Mouse (Mus musculus) liver, embryonic 14.5 days (tissue): ENCODE results near the gene Klf16. TPM values are rescaled to one million over a fixed set of nuclear protein-coding genes. Genes with fewer than 3 reads are reported as not detected.

Experiments used
- ATAC-seq: fragments of 200-750 bp; cut with Nextera tagmentation; 2 replicates; pipeline ENCODE4 v1.8.0; 2017; ENCODE audit warnings: moderate number of reproducible peaks, mild to moderate bottlenecking, moderate library complexity; ENCODE audit not compliant: insufficient read depth
- DNase-seq, 3 experiments: peaks; one replicate each; pipeline ENCODE4 v3.0.0-alpha.2; 2012 to 2013; ENCODE audit warnings: low read depth in 3 of 3, low spot score in 3 of 3
- H3K27ac ChIP-seq: fragments of 300-500 bp; sonication (generic); 2 replicates; pipeline ENCODE4 v1.5.1; 2014; ENCODE audit warnings: moderate library complexity, mild to moderate bottlenecking, control low read depth, inconsistent platforms
- H3K27me3 ChIP-seq: fragments of 300-500 bp; sonication (generic); 2 replicates; pipeline ENCODE4 v1.6.1; 2014; ENCODE audit warnings: mild to moderate bottlenecking, low read length, moderate library complexity; ENCODE audit not compliant: control insufficient read depth, insufficient read depth
- H3K36me3 ChIP-seq: fragments of 300-500 bp; sonication (generic); replicated peaks from 2 replicates; pipeline ENCODE4 v1.6.1; 2014; ENCODE audit warnings: low read depth; ENCODE audit not compliant: control insufficient read depth, insufficient read depth
- H3K4me1 ChIP-seq, 2 experiments: fragments of 200-500 bp in 1 of 2; fragments of 300-500 bp in 1 of 2; sonication (generic) in 1 of 2; replicated peaks; 2 replicates each; pipeline ENCODE4 v1.6.1; 2012 to 2014; ENCODE audit warnings: antibody characterized with exemption in 1 of 2, inconsistent platforms in 1 of 2, low read length in 1 of 2; ENCODE audit not compliant: control insufficient read depth in 2 of 2, insufficient read depth in 2 of 2
- H3K4me2 ChIP-seq: fragments of 300-500 bp; sonication (generic); 2 replicates; pipeline ENCODE4 v1.6.1; 2014; ENCODE audit warnings: low read depth, mild to moderate bottlenecking, control low read depth, moderate library complexity
- H3K4me3 ChIP-seq, 2 experiments: fragments of 200-500 bp in 1 of 2; fragments of 300-500 bp in 1 of 2; sonication (generic) in 1 of 2; 2 replicates each; pipeline ENCODE4 v1.5.1; 2012 to 2014; ENCODE audit warnings: low read depth in 2 of 2, low read length in 2 of 2, mild to moderate bottlenecking in 2 of 2, control low read depth in 1 of 2, inconsistent platforms in 1 of 2, moderate library complexity in 1 of 2; ENCODE audit not compliant: insufficient read depth in 1 of 2
- H3K9ac ChIP-seq: fragments of 300-500 bp; sonication (generic); replicated peaks from 2 replicates; pipeline ENCODE4 v1.6.1; 2014; ENCODE audit warnings: mild to moderate bottlenecking, control low read depth, moderate library complexity
- H3K9me3 ChIP-seq: fragments of 300-500 bp; sonication (generic); 2 replicates; pipeline ENCODE4 v1.6.1; 2016; ENCODE audit warnings: low read length, mixed read lengths; ENCODE audit not compliant: control insufficient read depth
- CTCF ChIP-seq: IDR thresholded peaks from 2 replicates; pipeline ENCODE4 v1.5.1; 2016; ENCODE audit warnings: antibody characterized with exemption, low read depth, control low read depth
- EP300 ChIP-seq: IDR thresholded peaks from 2 replicates; pipeline ENCODE4 v1.6.1; 2016; ENCODE audit warnings: antibody characterized with exemption, low read depth
- WGBS: fragments of 180-500 bp; shearing (Covaris S2); extraction: QIAGEN DNeasy Blood & Tissue Kit; methylation state at CpG from one replicate; pipeline ENCODE4 v1.1.7; 2014; ENCODE audit not compliant: insufficient replicate concordance; 5-methylcytosine and 5-hydroxymethylcytosine counted together
- polyA plus RNA-seq, 2 experiments: library from polyadenylated mRNA; depleted of rRNA in 1 of 2; stranded (reverse) in 1 of 2; unstranded in 1 of 2; fragments of >200 nt; fragmentation: Nextera tagmentation in 1 of 2; extraction: Ambion mirVana in 1 of 2; gene quantifications; 2 replicates each; pipeline versions ENCODE4 v1.2.1 to v1.2.3; 2012 to 2014

The Klf16 gene
- polyA plus RNA-seq, 2 experiments, result 10.6 to 13.8 TPM

DNA sequence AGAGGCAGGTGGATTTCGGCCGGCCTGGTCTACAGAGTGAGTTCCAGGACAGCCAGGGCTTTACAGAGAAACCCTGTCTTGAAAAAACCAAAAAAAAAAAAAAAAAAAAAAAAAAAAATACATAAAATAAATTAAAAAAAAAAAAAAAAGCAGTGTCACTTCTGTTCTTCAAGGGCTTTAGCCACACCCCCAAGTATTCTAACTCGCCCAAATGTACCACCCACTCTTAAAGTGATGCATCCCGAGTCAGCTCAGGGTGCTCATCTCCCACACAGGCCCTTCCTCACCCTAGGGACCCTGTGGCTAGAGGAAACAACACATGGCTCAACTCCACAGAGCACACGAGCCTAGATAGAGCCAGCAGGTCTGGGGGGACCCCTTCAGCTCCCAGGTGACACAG lies 5.9 kb upstream of the Klf16 start:
- H3K36me3 ChIP-seq, result peaks cover 2% of the 10 kb centered on the region
- no peak for DNase-seq
- H3K9ac ChIP-seq, result no peak overlapping the region
- TF ChIP-seq CTCF, result no peak
- TF ChIP-seq EP300, result no peak
- no peaks in the 10 kb centered on the region for H3K9me3 ChIP-seq
- H3K4me2 ChIP-seq, result no peak overlapping the region
- H3K4me3 ChIP-seq, result no peak overlapping the region
- H3K4me1 ChIP-seq, result peaks cover 8 to 23% of the 10 kb centered on the region in 2 experiments
- H3K27ac ChIP-seq, result no peak overlapping the region
- no peak for ATAC-seq
- 81% methylated on average over 5 of the region's 5 CpGs for WGBS
- no peaks in the 10 kb centered on the region for H3K27me3 ChIP-seq

DNA sequence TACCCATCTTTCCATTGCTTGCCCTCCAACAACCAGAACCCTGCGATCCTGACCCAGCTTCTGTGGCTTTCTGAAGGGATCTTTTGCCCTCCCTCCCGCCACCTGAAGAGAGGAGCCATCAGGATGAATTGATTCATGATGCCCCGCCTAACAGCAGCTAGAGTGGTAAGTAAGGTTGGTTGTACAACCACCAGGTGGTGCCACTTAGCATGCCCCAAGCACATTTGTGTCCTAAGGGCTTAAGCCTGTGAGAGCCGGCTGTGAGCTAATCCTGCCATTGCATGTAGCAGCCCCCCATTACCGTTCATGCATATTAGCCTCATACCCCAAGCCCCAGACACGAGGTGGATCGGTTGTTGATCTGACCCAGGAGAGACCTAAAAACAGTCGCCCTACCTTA lies 1.8 kb upstream of the Klf16 start:
- 4% methylated on average over 8 of the region's 8 CpGs for WGBS

DNA sequence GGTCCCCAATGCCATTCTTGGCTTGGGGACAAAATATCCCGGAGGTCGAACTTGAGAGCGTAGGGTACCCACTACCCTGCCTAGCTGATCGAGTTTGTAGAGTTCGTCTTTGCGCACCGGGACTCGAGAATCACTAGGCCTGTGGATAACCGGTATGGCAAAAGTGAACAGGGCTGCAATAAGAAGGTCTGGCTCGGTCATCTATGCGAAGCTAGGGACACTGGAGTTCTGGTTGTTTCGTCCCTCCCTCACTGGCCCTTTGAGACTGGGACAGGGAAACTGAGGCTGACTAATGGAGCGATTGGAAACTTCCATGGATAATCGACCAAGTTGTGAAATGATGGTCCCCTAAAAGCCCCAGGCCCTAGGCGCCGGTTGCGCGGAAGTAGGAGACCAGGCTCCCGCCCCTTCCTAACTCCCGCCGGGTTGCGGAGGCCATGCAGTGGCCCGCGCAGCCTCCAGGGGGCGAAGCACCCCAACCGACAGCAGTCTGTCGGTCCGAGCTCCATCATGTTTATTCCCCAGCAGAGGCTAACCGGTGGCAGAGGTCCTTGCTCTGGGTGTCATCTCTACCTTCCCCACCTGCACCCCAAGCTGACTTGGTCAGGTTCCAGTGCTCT lies 1.1 kb upstream of the Klf16 start:
- Histone ChIP-seq H3K36me3 (peaks cover 4% of the 10 kb centered on the region; the same call in 1 of the 2 replicates), H3K9me3 (no peaks in the 10 kb centered on the region), H3K4me3 (peak overlapping the region; percentile 58 to 69), H3K9ac (peak overlapping the region; percentile 58), H3K4me2 (peak overlapping the region; percentile 77), H3K4me1 (peaks cover 35 to 44% of the 10 kb centered on the region in 2 experiments), H3K27me3 (no peaks in the 10 kb centered on the region), H3K27ac (peak overlapping the region; percentile 89)
- under 1% methylated on average over 29 of the region's 29 CpGs for WGBS
- TF ChIP-seq CTCF, result peak; percentile 96
- no peak for TF ChIP-seq EP300
- DNase-seq (peak; percentile 73 to 77 (median 77)), ATAC-seq (peak; percentile 56)

More for the DNA sequence above, 1.8 kb upstream of the Klf16 start:
- peaks cover 4% of the 10 kb centered on the region; the same call in 1 of the 2 replicates for H3K36me3 ChIP-seq
- H3K4me2 ChIP-seq, result peak overlapping the region; percentile 77
- TF ChIP-seq CTCF (peak; percentile 93), EP300 (no peak)
- H3K27ac ChIP-seq, result peak overlapping the region; percentile 89
- DNase-seq (peak; percentile 84 to 90 (median 85)), ATAC-seq (peak; percentile 40)
- H3K4me3 ChIP-seq, result peak overlapping the region; percentile 58 to 69
- peaks cover 28 to 37% of the 10 kb centered on the region in 2 experiments for H3K4me1 ChIP-seq
- H3K9me3 ChIP-seq, result no peaks in the 10 kb centered on the region
- H3K27me3 ChIP-seq, result no peaks in the 10 kb centered on the region
- peak overlapping the region; percentile 58 for H3K9ac ChIP-seq

DNA sequence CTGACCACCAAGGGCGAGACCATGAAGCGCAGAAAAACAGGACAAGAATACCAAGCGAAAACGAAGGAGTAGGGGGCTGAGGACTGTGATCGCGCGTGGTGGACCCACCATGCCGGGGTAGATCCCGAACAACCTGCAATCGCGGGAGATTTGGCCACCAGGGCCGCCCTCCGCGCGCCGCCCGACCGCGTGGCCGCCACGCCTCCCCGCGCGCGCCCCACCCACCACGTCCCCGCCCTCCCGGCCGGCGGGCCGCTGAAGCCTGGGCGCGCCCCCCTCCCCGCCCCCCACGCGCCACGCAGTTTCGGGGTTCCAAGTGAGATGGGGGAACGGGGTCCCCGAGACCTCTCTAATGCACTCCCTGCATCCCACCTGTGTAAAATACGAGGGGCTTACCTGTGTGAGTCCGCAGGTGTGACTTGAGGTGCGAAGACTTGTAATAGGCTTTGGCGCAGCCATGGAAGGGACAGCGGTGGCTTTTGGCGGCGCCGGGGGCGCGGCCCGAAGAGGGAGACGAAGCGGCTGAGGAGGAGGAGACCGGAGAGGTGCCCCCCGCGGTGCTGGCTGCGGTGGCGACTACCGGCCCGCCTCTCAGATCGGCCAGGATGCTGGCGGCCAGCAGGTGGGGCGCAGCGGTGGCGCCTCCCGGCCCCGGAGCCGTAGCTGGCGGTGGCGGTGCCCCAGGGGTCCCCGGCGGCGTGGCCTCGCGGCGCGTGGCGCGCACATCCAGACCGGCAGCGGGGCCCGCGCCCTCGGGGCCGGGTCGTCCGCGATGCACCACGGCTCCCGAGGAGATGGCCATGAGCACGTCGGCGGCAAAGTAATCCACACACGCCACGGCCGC lies 548 bp downstream of the Klf16 start:
- H3K9ac ChIP-seq, result peak overlapping the region; percentile 87
- TF ChIP-seq EP300 (no peak), CTCF (peak; percentile 26; the same call in 1 of the 2 replicates)
- H3K4me3 ChIP-seq, result peak overlapping the region; percentile 69 to 95
- under 1% methylated on average over 93 of the region's 96 CpGs for WGBS
- H3K9me3 ChIP-seq, result no peaks in the 10 kb centered on the region
- peaks cover 4% of the 10 kb centered on the region; the same call in 1 of the 2 replicates for H3K36me3 ChIP-seq
- peak overlapping the region; percentile 77 for H3K4me2 ChIP-seq
- H3K27me3 ChIP-seq, result no peaks in the 10 kb centered on the region
- peaks cover 48 to 58% of the 10 kb centered on the region in 2 experiments for H3K4me1 ChIP-seq
- H3K27ac ChIP-seq, result peak overlapping the region; percentile 99
- DNase-seq (no peak), ATAC-seq (no peak)

DNA sequence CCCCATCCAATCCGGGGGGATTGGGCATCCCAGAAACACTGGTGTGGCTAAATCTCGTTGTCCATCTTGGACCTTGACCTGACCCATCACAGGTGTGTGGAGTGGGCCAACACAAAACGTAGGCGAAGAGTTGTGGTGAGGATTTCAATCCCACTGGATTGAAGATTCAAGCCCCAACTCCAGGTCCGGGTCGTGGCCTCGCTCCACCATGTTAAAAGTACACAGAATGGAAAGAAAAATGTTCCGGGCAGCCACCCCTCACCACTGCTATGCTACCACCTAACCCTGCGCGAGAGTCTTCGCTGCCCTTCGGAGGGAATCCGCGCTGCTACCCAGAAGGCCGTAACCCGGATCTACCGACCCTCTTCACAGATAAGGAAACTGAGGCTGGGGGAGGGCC lies 1.2 kb downstream of the Klf16 start:
- H3K4me1 ChIP-seq, result peaks cover 55 to 65% of the 10 kb centered on the region in 2 experiments
- no peak for TF ChIP-seq CTCF
- TF ChIP-seq EP300, result no peak
- H3K4me2 ChIP-seq, result peak overlapping the region; percentile 77
- H3K9me3 ChIP-seq, result no peaks in the 10 kb centered on the region
- no peak for DNase-seq
- 5% methylated on average over 17 of the region's 17 CpGs for WGBS
- peak overlapping the region; percentile 69 to 95 for H3K4me3 ChIP-seq
- H3K9ac ChIP-seq, result peak overlapping the region; percentile 87
- H3K36me3 ChIP-seq, result peaks cover 4% of the 10 kb centered on the region; the same call in 1 of the 2 replicates
- peak overlapping the region; percentile 99 for H3K27ac ChIP-seq
- no peaks in the 10 kb centered on the region for H3K27me3 ChIP-seq
- ATAC-seq, result no peak
